Mouse (Mus musculus) liver, embryonic 14.5 days (tissue): ENCODE data around the gene Tango6.
"Not testable (repeated sequence)": the region's sequence is repeated elsewhere in the genome, so short reads cannot be mapped to it uniquely, and the experiment has no call there.

ENCODE experiments used
- CTCF ChIP-seq: IDR thresholded peaks from 2 replicates; pipeline ENCODE4 v1.5.1; 2016; ENCODE audit warnings: antibody characterized with exemption, low read depth, control low read depth
- EP300 ChIP-seq: IDR thresholded peaks from 2 replicates; pipeline ENCODE4 v1.6.1; 2016; ENCODE audit warnings: antibody characterized with exemption, low read depth

GRCm38 (mm10) chr8:106884094-106884493, 201.2 kb downstream of the Tango6 start:
- not testable (repeated sequence) for TF ChIP-seq CTCF, EP300
